Mouse (Mus musculus) testis, adult 2 months (tissue): ENCODE measurements around the gene Rps16.

Experiments used
- CTCF ChIP-seq: fragments of 200-500 bp; IDR thresholded peaks from 2 replicates; pipeline ENCODE4 v1.5.1; 2012; ENCODE audit warnings: low read depth, mild to moderate bottlenecking, inconsistent platforms, low read length, moderate library complexity; ENCODE audit not compliant: control insufficient read depth, insufficient read depth, insufficient replicate concordance
- POLR2A ChIP-seq: fragments of 200-500 bp; IDR thresholded peaks from 2 replicates; pipeline ENCODE4 v1.6.1; 2012; ENCODE audit warnings: low read depth, mild to moderate bottlenecking, inconsistent platforms, low read length, moderate library complexity; ENCODE audit not compliant: control insufficient read depth

- TF ChIP-seq CTCF (no peak), POLR2A (no peak)
Measured at GRCm38 (mm10) chr7:28380237-28381016, 30.0 kb downstream of the Rps16 start, which contains the start of gene Zfp36.
